Mouse (Mus musculus) cerebellum, adult (tissue): Measurements from ENCODE around the gene Plcb1.

Experiments
- ATAC-seq: cut with Nextera tagmentation; 2 replicates; pipeline ENCODE4 v1.9.2; 2017; ENCODE audit warnings: mild to moderate bottlenecking, moderate library complexity, mixed read lengths; ENCODE audit not compliant: insufficient number of reproducible peaks, low FRiP score, low TSS enrichment

Gene Plcb1

GRCm38 (mm10) chr2:135278506-135278905 is 492.6 kb downstream of the Plcb1 start:
- ATAC-seq = 0 out of 2 replicates have a peak, but pooled peaks have one; percentile 53

DNA sequence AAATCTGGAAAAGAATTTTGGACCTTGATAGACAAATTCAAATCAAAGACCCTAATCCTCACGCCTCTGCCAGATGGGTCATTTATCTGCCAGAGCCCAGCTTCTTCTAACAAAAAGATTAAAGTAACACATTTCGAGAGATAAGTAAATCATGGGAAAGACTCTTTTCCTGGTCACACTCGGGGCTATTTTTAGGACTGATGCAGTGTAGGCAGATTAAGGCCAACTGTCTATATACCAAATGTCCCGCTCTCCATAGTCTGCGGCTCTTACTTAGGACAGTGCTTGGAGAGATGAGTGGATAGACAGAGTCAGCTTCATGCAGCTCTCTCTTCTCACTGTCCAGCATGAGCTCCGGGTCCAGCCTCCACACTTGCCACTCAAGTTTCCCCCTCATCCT is 493.2 kb downstream of the Plcb1 start:
- ATAC-seq = no peak

- no peak for ATAC-seq
Observed at GRCm38 (mm10) chr2:135283783-135284182, 497.9 kb downstream of the Plcb1 start.

DNA sequence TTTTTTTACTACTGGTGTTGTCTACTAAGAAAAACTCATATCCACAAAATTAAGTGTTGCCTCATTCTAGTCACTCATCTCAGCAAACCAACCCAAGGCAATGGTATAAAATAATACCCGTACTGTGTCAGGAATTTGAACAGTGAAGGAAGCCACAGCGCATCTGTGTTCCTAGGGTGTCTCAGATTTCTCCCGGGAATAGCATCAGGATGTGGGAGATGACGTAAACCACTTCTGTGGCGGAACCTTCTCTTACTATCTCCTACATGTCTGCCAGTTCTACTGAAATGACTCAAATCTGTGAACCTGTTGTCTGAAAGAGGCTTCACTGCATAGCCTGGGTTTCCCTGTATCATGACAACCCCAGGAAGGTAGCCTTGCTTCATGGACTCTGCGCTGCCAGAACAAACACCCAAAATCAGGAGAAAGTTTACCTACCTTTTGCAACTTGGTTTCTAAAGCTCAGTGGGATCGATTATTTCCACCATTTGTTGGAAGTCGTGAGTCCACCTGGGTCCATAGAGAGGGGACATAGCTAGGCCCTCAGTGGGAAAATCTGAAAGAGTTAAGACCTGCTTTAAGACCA is 510.4 kb downstream of the Plcb1 start:
- ATAC-seq = no peak

DNA sequence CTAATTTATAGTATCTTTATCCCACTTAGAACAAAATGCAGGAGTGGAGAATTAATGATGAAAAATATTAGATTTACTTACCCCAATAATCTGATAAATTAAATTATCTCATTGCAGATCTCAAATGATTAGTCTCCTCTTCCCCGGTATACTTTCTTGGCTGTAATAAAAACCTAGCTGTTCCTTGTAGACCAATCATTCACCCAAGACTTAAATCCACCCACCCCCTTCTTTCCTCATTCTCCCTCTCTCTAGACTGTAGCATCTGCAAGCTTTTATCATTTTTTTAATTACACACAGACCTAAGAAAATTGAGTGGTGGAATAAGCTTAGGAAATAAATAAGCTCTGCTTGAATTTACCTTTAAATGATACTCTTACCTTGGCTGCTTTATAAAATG is 514.6 kb downstream of the Plcb1 start:
- no peak for ATAC-seq

- no peak for ATAC-seq
Observed at GRCm38 (mm10) chr2:135302483-135302882, 516.6 kb downstream of the Plcb1 start.

DNA sequence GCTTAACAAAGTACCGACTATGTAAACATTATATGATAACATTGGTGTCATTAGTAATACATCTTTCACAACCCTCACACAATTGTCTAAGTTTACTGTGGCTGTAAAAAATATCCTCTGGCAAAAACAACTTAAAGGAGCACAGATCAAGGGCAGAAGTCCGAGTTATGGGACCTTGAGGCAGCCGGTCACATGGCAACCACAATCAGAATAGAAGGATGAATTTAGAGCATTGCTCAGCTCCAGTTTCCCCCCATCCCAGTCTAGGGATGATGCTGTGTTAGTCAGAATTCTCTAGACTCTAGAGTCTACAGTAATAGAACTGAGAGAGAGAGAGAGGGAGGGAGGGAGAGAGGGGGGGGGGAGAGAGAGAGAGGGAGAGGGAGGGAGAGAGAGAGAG is 519.3 kb downstream of the Plcb1 start:
- ATAC-seq = 0 out of 2 replicates have a peak, but pooled peaks have one; percentile 21

- peak; percentile 92 for ATAC-seq
Observed at GRCm38 (mm10) chr2:135305736-135306471, 520.0 kb downstream of the Plcb1 start.

DNA sequence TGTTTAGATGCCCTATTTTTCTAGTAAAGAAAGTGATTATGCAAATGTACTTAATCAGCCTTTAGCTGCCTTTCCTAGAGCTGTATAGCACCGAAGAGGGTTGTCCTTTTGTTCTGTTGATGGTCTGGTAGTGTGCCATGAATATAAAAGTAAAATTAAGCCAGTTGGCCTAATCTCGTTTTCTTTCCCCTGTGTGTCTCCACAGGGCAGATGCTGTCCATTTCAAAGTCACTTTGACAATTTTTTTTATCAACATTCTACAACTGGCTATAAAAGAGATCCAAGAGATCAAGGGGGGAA is 520.6 kb downstream of the Plcb1 start:
- no peak for ATAC-seq

DNA sequence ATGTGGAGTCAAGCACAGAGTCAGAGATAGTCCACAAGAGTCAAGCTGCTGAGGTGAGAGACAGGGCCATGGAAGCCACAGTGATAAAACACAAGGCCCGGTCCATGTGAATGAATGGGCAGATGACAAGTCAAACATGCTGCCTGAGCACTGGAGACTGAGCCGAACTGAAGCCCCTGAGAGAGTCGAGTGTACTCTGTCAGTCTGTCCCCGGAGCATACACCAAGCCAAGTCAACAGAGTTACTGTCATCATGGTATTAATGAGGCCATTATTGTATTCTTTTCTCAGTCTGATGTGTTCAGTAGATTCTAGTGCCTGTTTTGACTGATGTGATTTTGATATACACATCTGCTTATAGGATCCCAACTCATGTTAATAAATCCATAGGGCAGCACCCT is 521.9 kb downstream of the Plcb1 start:
- no peak for ATAC-seq

GRCm38 (mm10) chr2:135315980-135316379 is 530.1 kb downstream of the Plcb1 start:
- ATAC-seq = no peak

DNA sequence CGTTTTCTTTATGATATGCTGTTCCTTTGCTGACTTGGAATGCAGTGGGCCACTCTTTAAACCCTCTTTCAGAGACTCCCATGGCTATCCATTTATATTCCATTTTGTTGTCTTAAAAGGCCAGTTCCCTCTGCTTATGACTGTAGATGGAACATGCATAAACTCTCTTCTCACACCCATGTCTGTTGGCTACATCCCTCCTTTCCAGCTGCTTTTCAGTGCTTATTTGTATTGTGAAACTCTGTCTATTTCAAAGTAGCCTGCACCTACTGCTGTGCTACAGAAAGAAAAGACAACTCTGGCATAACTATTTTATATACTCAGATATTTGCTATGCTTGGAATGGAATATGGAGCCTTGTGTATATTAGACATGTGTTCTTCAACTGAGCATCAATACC is 532.3 kb downstream of the Plcb1 start:
- no peak for ATAC-seq

DNA sequence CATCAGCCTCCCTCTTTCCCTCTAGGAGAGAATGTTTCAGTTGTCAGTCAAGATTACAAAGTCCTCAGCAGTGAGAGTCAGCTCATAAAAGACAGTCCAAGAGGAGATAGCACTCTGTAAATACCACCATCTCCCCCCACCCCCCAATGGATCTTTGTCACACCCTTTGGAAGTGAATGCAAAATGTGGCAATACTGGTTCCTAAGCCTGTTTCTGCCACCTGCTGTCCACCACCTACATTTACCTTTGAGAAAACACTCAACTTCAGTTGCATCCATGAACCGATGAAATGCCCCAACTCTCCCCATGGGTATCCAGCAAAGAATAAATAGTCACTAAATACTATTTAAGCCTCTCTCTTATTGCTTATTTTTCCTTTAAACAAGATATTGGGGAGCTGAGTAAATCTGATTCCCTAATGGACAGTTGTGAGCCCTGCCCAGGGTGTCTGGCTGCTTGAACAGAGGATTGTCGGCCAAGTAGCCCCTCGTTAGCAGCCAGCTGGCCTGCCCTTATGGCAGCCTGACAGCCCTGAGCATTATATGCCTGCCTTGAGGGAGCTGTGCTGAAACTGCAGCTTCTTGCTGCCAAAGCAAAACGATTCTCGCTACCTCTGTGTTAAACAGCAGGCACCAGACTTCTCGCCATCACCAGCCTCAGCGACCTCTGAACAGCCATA is 537.5 kb downstream of the Plcb1 start:
- ATAC-seq = peak; percentile 54; the same call in 1 of the 2 replicates

DNA sequence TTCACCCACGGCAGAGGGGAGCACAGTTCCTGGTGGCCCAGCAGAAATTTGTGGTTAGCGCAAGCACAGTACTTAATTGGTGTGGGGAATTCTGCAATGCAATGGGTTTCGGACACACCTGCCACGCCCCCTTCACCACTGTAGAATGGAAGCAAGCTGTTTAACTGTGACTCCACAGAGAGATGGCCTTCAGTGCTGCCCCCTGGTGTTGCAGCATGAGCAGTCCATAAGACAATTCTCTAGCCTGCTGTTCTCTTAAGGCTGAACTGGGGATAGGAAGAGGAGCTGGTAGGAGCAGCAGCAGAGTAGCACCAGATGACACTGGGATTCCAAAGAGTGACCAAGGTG is 538.1 kb downstream of the Plcb1 start:
- ATAC-seq = peak; percentile 86

DNA sequence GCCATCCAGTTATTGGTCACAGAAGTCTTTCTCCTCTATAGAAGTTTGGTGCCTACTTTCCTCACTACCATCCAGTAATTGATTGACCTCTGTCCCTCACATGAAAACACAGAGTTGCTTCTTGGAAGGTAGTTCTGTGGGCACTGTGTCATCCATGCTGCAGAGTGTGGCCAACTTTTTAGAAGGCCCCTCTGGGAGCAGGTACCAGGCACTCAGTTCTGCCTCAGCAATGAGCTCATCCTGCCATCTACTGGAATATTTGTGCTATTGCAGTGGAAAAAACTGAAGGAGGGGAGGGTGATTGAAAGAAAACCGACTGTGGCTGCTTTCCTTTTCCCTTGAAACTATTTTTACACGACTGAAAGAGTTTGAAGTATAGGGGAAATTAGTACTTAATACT is 542.9 kb downstream of the Plcb1 start:
- ATAC-seq = 0 out of 2 replicates have a peak, but pooled peaks have one; percentile 43

DNA sequence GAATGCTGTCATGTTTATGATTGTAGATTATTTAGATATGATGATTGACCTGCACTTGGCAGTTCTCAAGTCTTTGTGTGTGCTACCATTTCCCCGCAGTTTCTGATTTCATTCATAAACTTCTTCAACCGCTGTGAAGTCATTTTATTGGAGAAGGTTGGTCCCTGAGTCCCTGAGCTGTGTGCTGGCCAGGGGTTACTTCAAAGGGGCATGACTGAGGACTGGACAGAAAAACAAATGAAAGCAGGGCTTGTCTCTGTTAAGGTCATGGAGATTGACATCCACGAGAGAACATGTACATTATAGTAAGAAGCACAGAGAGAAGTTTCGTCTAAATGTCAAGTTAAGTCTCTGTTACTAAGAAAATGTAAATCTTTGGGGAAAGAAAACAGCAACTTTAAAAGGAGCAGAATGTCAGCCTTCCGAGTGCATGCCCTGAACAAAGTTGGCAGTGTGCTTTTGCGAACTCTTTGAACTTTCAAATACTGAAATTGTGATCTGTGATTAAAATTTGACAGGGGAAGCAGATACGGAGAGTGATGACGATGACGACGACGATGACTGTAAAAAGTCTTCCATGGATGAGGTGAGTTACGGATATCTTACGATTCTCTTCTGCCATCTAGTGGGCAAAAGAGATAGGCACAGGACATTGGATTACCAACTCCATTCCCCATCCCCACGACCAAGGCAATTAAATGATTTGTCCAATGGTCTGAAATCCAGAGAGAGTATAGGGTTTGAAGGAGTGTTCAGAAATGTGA is 544.1 kb downstream of the Plcb1 start:
- peak; percentile 72; the same call in 1 of the 2 replicates for ATAC-seq

DNA sequence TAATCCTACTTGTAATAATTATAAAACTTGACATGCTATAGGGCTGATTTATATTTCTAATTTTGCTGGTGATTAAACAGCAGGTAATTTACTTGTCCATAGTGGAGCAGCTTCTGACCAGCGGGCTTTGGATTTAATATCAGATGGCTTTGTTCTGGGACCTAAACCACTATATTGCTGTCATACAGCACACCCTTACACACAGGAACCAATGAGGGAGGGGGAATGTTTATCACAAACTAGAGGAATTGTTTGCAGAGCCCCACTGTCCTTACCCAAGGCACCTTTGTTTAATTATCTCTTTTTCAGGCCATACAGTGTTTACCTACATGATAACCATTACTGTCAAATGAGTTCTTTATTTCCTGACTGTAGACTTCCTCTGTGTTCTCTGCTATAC is 546.0 kb downstream of the Plcb1 start:
- ATAC-seq = no peak

- ATAC-seq = no peak
Observed at GRCm38 (mm10) chr2:135356311-135356710, 570.4 kb downstream of the Plcb1 start.

DNA sequence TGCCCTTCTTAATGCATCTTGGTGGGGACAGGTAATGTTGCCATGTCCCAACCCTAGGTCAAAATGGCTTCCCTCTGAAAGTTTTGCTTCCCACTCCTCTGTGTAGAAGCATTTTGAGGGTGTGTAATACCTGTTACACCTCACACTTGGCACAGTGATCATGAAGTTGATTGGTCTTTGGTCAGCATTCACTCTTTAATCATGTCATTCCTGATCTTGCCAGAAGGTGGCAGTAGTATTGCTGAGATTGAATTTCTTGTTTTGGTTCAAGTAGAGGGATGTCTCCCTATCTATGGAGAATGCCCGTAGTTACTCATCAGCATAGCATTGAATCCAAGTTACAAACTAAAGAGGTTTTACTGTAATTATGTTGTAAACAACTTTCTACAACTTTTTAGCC is 575.9 kb downstream of the Plcb1 start:
- 0 out of 2 replicates have a peak, but pooled peaks have one; percentile 42 for ATAC-seq

- ATAC-seq = no peak
Observed at GRCm38 (mm10) chr2:135362948-135363347, 577.1 kb downstream of the Plcb1 start.

- no peak for ATAC-seq
Observed at GRCm38 (mm10) chr2:135370259-135370835, 584.5 kb downstream of the Plcb1 start.
